Comparison of ENCODE assay signal across 20 mouse cellular contexts in genomic region chr3:88234041-88234440, GRCm38 (mm10). TPM values are rescaled to one million over a fixed set of nuclear protein-coding genes. Genes with fewer than 3 reads are reported as not detected.
DNase-seq lines count a peak whose midpoint lies in the region; ATAC-seq lines count a peak whose summit lies in the region.
"Had no signal": no experiment of that assay in that cellular context is flagged by ENCODE, and none has a peak within 500 bp of the region (broad histone marks: within the 10 kb centered on the region; RNA-seq: fewer than 3 reads in every experiment).

No protein-coding gene starts in this region.

- 29% methylated on average over 8 of the region's 8 CpGs for WGBS in forebrain, embryonic 14.5 days
- 40% methylated on average over 8 of the region's 8 CpGs for WGBS in midbrain, embryonic 14.5 days

- H3K4me2 ChIP-seq in forebrain, embryonic 14.5 days (ENCODE audit: low read length): 0 out of 2 replicates have a peak overlapping the region, but pooled peaks have one; percentile 3
- no peak overlapping the region for H3K4me2 ChIP-seq in midbrain, embryonic 14.5 days (ENCODE audit: low read length)
- H3K4me2 ChIP-seq: intestine, embryonic 15.5 days; liver, embryonic 15.5 days had no signal

- peak overlapping the region; percentile 97 for H3K27ac ChIP-seq in forebrain, embryonic 14.5 days (ENCODE audit: low read depth, low read length)
- peak overlapping the region; percentile 95 for H3K27ac ChIP-seq in midbrain, embryonic 14.5 days (replicated peaks; ENCODE audit: low read depth, low read length)
- H3K27ac ChIP-seq: intestine, embryonic 15.5 days; liver, embryonic 15.5 days had no signal

- ATAC-seq in cerebellum, adult (ENCODE audit: insufficient number of reproducible peaks, low FRiP score, low TSS enrichment): no peak
- ATAC-seq in forebrain, embryonic 14.5 days: no peak
- no peak for ATAC-seq in midbrain, embryonic 14.5 days (ENCODE audit: low FRiP score, low TSS enrichment)
- ATAC-seq: intestine, embryonic 15.5 days had no signal

- no peak overlapping the region for H3K4me3 ChIP-seq in forebrain, embryonic 14.5 days (ENCODE audit: low read depth, low read length)
- H3K4me3 ChIP-seq in midbrain, embryonic 14.5 days (replicated peaks; ENCODE audit: low read depth, low read length): no peak overlapping the region
- H3K4me3 ChIP-seq: erythroblast, embryonic 14.5 days; intestine, embryonic 15.5 days; liver, embryonic 15.5 days; megakaryocyte, embryonic 14.5 days had no signal

- H3K9me3 ChIP-seq in forebrain, embryonic 14.5 days (replicated peaks; ENCODE audit: control insufficient read depth, low read length): no peaks in the 10 kb centered on the region
- H3K9me3 ChIP-seq in midbrain, embryonic 14.5 days (ENCODE audit: control insufficient read depth, low read length): no peaks in the 10 kb centered on the region
- H3K9me3 ChIP-seq: intestine, embryonic 15.5 days; liver, embryonic 15.5 days; megakaryocyte, embryonic 14.5 days had no signal

- DNase-seq in cerebellum, postnatal 25 days: peak; percentile 16 to 19
- peak; percentile 64 to 68 for DNase-seq in B cell, adult 2 months
- no peak for DNase-seq in forebrain, embryonic 14.5 days (ENCODE audit: low spot score)
- DNase-seq in midbrain, embryonic 14.5 days: no peak
- no peak for DNase-seq in urinary bladder, postnatal 4 days (ENCODE audit: low spot score in 2 of 2)
- no peak for DNase-seq in thymus, postnatal 14 days
- no peak for DNase-seq in layer of hippocampus, adult 18-20 months (ENCODE audit: low spot score in 2 of 2)
- DNase-seq: adrenal gland, adult 2 months; cerebellum, adult 11 months; embryo, embryonic 11 days; gastrocnemius, postnatal 25 days; left cerebral cortex, postnatal 4 days had no signal

- peaks cover 17% of the 10 kb centered on the region for H3K36me3 ChIP-seq in forebrain, embryonic 14.5 days (ENCODE audit: control insufficient read depth, insufficient read depth, low read length)
- H3K36me3 ChIP-seq in midbrain, embryonic 14.5 days (ENCODE audit: control insufficient read depth, insufficient read depth, low read length): peaks cover 12% of the 10 kb centered on the region
- H3K36me3 ChIP-seq: intestine, embryonic 15.5 days; liver, embryonic 15.5 days had no signal

- H3K4me1 ChIP-seq in forebrain, embryonic 14.5 days (ENCODE audit: control insufficient read depth, insufficient read depth, low read length): peaks cover 82% of the 10 kb centered on the region
- H3K4me1 ChIP-seq in midbrain, embryonic 14.5 days (ENCODE audit: control insufficient read depth, insufficient read depth, low read length): peaks cover 74% of the 10 kb centered on the region
- H3K4me1 ChIP-seq: intestine, embryonic 15.5 days; liver, embryonic 15.5 days had no signal

- peak overlapping the region; percentile 17; the same call in 1 of the 2 replicates for H3K9ac ChIP-seq in forebrain, embryonic 14.5 days (ENCODE audit: low read length)
- H3K9ac ChIP-seq in midbrain, embryonic 14.5 days (replicated peaks; ENCODE audit: low read length): no peak overlapping the region
- H3K9ac ChIP-seq: intestine, embryonic 15.5 days; liver, embryonic 15.5 days had no signal

- H3K27me3 ChIP-seq in forebrain, embryonic 14.5 days (replicated peaks; ENCODE audit: control insufficient read depth, insufficient read depth, low read length): no peaks in the 10 kb centered on the region
- H3K27me3 ChIP-seq in midbrain, embryonic 14.5 days (ENCODE audit: control insufficient read depth, insufficient read depth, low read length): peaks cover 2% of the 10 kb centered on the region; the same call in 1 of the 2 replicates

RNA-seq across cellular contexts. Expression of gene Rhbg, which starts 20.5 kb away (rescaled TPM):
- 0.25 TPM in 1 of 2 replicates, not detected in the other for polyA plus RNA-seq in forebrain, embryonic 14.5 days (2014; fragmentation: Nextera tagmentation; extraction: Ambion mirVana)
- 0.21 and 0.22 TPM in 2 replicates for polyA plus RNA-seq in midbrain, embryonic 14.5 days (2014; fragmentation: Nextera tagmentation; extraction: Ambion mirVana)
- not detected for total RNA-seq in layer of hippocampus, adult 18-20 months (2021)
- total RNA-seq: gastrocnemius, postnatal 25 days; layer of hippocampus, adult 8-10 months had no signal
- polyA plus RNA-seq: erythroblast, embryonic 14.5 days; heart, embryonic 14.5 days had no signal

RNA-seq across cellular contexts. Expression of gene Gm38392, which starts 53.0 kb away (rescaled TPM):
- 0.18 and 0.22 TPM in 2 replicates for polyA plus RNA-seq in forebrain, embryonic 14.5 days (2014; fragmentation: Nextera tagmentation; extraction: Ambion mirVana)
- not detected in 2 replicates for polyA plus RNA-seq in midbrain, embryonic 14.5 days (2014; fragmentation: Nextera tagmentation; extraction: Ambion mirVana)
- total RNA-seq in layer of hippocampus, adult 18-20 months (2021): under 1 TPM; 0.52 to 0.71 TPM
- polyA plus RNA-seq: adrenal gland, adult 2 months; erythroblast, embryonic 14.5 days; heart, embryonic 14.5 days; small intestine, adult 2 months had no signal

Comparison
In these comparisons a context has a peak if more than half of its experiments do, and no peak if none do; other contexts are left out.
1. DNase-seq: peak in cerebellum, postnatal 25 days (2 of 2) and B cell, adult 2 months (2 of 2); none in forebrain, embryonic 14.5 days (single experiment), midbrain, embryonic 14.5 days (single experiment), urinary bladder, postnatal 4 days (0 of 2), thymus, postnatal 14 days (single experiment) and layer of hippocampus, adult 18-20 months (0 of 2).